Mouse (Mus musculus) limb, embryonic 13.5 days (tissue): ENCODE data around the gene Tma7. TPM values are rescaled to one million over a fixed set of nuclear protein-coding genes. Genes with fewer than 3 reads are reported as not detected.
A peak's percentile ranks its signal among the peaks of the same experiment; 100 is the strongest.

Experiments used
- ATAC-seq: fragments of 200-750 bp; cut with Nextera tagmentation; 2 replicates; pipeline ENCODE4 v1.8.0; 2017; ENCODE audit warnings: low read depth, moderate number of reproducible peaks, moderate TSS enrichment; ENCODE audit not compliant: low FRiP score
- H3K27ac ChIP-seq: fragments of 300-500 bp; sonication (generic); 2 replicates; pipeline ENCODE4 v1.5.1; 2015; ENCODE audit warnings: inconsistent platforms, mild to moderate bottlenecking, moderate library complexity
- H3K27me3 ChIP-seq: fragments of 300-500 bp; sonication (generic); 2 replicates; pipeline ENCODE4 v1.6.1; 2015; ENCODE audit warnings: mild to moderate bottlenecking, inconsistent platforms
- H3K36me3 ChIP-seq: fragments of 300-500 bp; sonication (generic); 2 replicates; pipeline ENCODE4 v1.6.1; 2015; ENCODE audit warnings: inconsistent platforms, mild to moderate bottlenecking, moderate library complexity
- H3K4me1 ChIP-seq: fragments of 300-500 bp; sonication (generic); 2 replicates; pipeline ENCODE4 v1.6.1; 2015; ENCODE audit warnings: inconsistent platforms
- H3K4me2 ChIP-seq: fragments of 300-500 bp; sonication (generic); replicated peaks from 2 replicates; pipeline ENCODE4 v1.6.1; 2015; ENCODE audit warnings: inconsistent platforms, mild to moderate bottlenecking, moderate library complexity
- H3K4me3 ChIP-seq: fragments of 300-500 bp; sonication (generic); 2 replicates; pipeline ENCODE4 v1.5.1; 2015; ENCODE audit warnings: moderate library complexity, mild to moderate bottlenecking, inconsistent platforms
- H3K9ac ChIP-seq: fragments of 300-500 bp; sonication (generic); 2 replicates; pipeline ENCODE4 v1.6.1; 2015; ENCODE audit warnings: mild to moderate bottlenecking, inconsistent platforms
- H3K9me3 ChIP-seq: fragments of 300-500 bp; sonication (generic); 2 replicates; pipeline ENCODE4 v1.6.1; 2016; ENCODE audit warnings: inconsistent platforms
- WGBS: fragments of 180-500 bp; shearing (Covaris S2); methylation state at CpG from one replicate; pipeline ENCODE4 v1.1.7; 2015; 5-methylcytosine and 5-hydroxymethylcytosine counted together
- polyA plus RNA-seq: library from polyadenylated mRNA; unstranded; fragments of >200 nt; fragmentation: Nextera tagmentation; extraction: Ambion mirVana; gene quantifications from 2 replicates; pipeline ENCODE4 v1.2.1, GENCODE M21; 2015

The Tma7 gene
- 711 TPM in 2 replicates for polyA plus RNA-seq

- Histone ChIP-seq H3K4me2 (peak within 1 kb of the TSS; percentile 85), H3K9me3 (no peaks in the 10 kb centered on the region), H3K4me1 (peaks cover 17% of the 10 kb centered on the region), H3K36me3 (peaks cover 25% of the 10 kb centered on the region), H3K4me3 (peak within 1 kb of the TSS; percentile 81), H3K9ac (peak within 1 kb of the TSS; percentile 91), H3K27me3 (no peaks in the 10 kb centered on the region), H3K27ac (peak within 1 kb of the TSS; percentile 48; the same call in 1 of the 2 replicates)
- ATAC-seq = peak; percentile 96
- under 1% methylated on average over 37 of the region's 37 CpGs for WGBS
Observed at GRCm38 (mm10) chr9:109082124-109082800, at the start of gene Tma7, which contains the start of gene Ccdc51. Tma7 (minus strand) TSS chr9:109082587. Ccdc51 (plus strand) TSS chr9:109082493.

- Histone ChIP-seq H3K36me3 (no peaks in the 10 kb centered on the region), H3K4me1 (no peaks in the 10 kb centered on the region), H3K27me3 (no peaks in the 10 kb centered on the region), H3K9me3 (no peaks in the 10 kb centered on the region), H3K4me2 (no peak overlapping the region), H3K9ac (no peak overlapping the region), H3K27ac (no peak overlapping the region), H3K4me3 (no peak overlapping the region)
- no peak for ATAC-seq
- WGBS = 81% methylated on average over 5 of the region's 5 CpGs
Observed at GRCm38 (mm10) chr9:109130076-109130475, 47.7 kb upstream of the Tma7 start.

- Histone ChIP-seq H3K4me3 (no peak overlapping the region), H3K36me3 (no peaks in the 10 kb centered on the region), H3K27ac (no peak overlapping the region), H3K9ac (no peak overlapping the region), H3K27me3 (no peaks in the 10 kb centered on the region), H3K4me1 (peaks cover 4% of the 10 kb centered on the region; the same call in 1 of the 2 replicates), H3K9me3 (no peaks in the 10 kb centered on the region), H3K4me2 (no peak overlapping the region)
- ATAC-seq = no peak
- 40% methylated on average over 3 of the region's 3 CpGs for WGBS
Observed at GRCm38 (mm10) chr9:109128211-109128610, 45.8 kb upstream of the Tma7 start.

- no peak overlapping the region for H3K4me2 ChIP-seq
- no peak for ATAC-seq
- H3K4me1 ChIP-seq = peaks cover 6% of the 10 kb centered on the region; the same call in 1 of the 2 replicates
- no peak overlapping the region for H3K27ac ChIP-seq
- no peak overlapping the region for H3K4me3 ChIP-seq
- no peaks in the 10 kb centered on the region for H3K9me3 ChIP-seq
- 83% methylated on average over 4 of the region's 4 CpGs for WGBS
- no peaks in the 10 kb centered on the region for H3K36me3 ChIP-seq
- no peak overlapping the region for H3K9ac ChIP-seq
- no peaks in the 10 kb centered on the region for H3K27me3 ChIP-seq
Observed at GRCm38 (mm10) chr9:109127076-109127475, 44.7 kb upstream of the Tma7 start.

- WGBS = 69% methylated on average over 3 of the region's 3 CpGs
- H3K4me3 ChIP-seq = no peak overlapping the region
Observed at GRCm38 (mm10) chr9:109125481-109125880, 43.1 kb upstream of the Tma7 start.

GRCm38 (mm10) chr9:109125043-109125442 is 42.7 kb upstream of the Tma7 start:
- ATAC-seq = no peak
- H3K4me1 ChIP-seq = peaks cover 6% of the 10 kb centered on the region; the same call in 1 of the 2 replicates
- WGBS = 76% methylated on average over 2 of the region's 2 CpGs

More at GRCm38 (mm10) chr9:109125481-109125880, 43.1 kb upstream of the Tma7 start:
- no peak overlapping the region for H3K9ac ChIP-seq
- H3K4me1 ChIP-seq = peaks cover 6% of the 10 kb centered on the region; the same call in 1 of the 2 replicates
- no peaks in the 10 kb centered on the region for H3K36me3 ChIP-seq
- ATAC-seq = no peak
- no peak overlapping the region for H3K4me2 ChIP-seq
- no peaks in the 10 kb centered on the region for H3K9me3 ChIP-seq
- no peaks in the 10 kb centered on the region for H3K27me3 ChIP-seq
- H3K27ac ChIP-seq = no peak overlapping the region

GRCm38 (mm10) chr9:109124164-109124563 is 41.8 kb upstream of the Tma7 start:
- Histone ChIP-seq H3K4me1 (peaks cover 6% of the 10 kb centered on the region; the same call in 1 of the 2 replicates), H3K4me2 (no peak overlapping the region), H3K9me3 (no peaks in the 10 kb centered on the region), H3K36me3 (peaks cover 8% of the 10 kb centered on the region), H3K9ac (no peak overlapping the region), H3K27me3 (no peaks in the 10 kb centered on the region), H3K27ac (no peak overlapping the region), H3K4me3 (no peak overlapping the region)
- no peak for ATAC-seq
- WGBS = 92% methylated on average over 3 of the region's 3 CpGs

More at GRCm38 (mm10) chr9:109125043-109125442, 42.7 kb upstream of the Tma7 start:
- Histone ChIP-seq H3K4me2 (no peak overlapping the region), H3K9me3 (no peaks in the 10 kb centered on the region), H3K4me3 (no peak overlapping the region), H3K9ac (no peak overlapping the region), H3K27me3 (no peaks in the 10 kb centered on the region), H3K27ac (no peak overlapping the region), H3K36me3 (no peaks in the 10 kb centered on the region)

- H3K36me3 ChIP-seq = peaks cover 17% of the 10 kb centered on the region
- no peaks in the 10 kb centered on the region for H3K9me3 ChIP-seq
- WGBS = 37% methylated on average over 6 of the region's 6 CpGs
- no peak overlapping the region; the same call in 1 of the 2 replicates for H3K9ac ChIP-seq
- no peaks in the 10 kb centered on the region for H3K27me3 ChIP-seq
- H3K4me3 ChIP-seq = no peak overlapping the region
- ATAC-seq = no peak
- H3K27ac ChIP-seq = no peak overlapping the region
- H3K4me2 ChIP-seq = no peak overlapping the region
- peaks cover 6% of the 10 kb centered on the region; the same call in 1 of the 2 replicates for H3K4me1 ChIP-seq
Observed at GRCm38 (mm10) chr9:109123266-109123665, 40.9 kb upstream of the Tma7 start.

- WGBS = 47% methylated on average over 2 of the region's 2 CpGs
- Histone ChIP-seq H3K9me3 (no peaks in the 10 kb centered on the region), H3K4me2 (no peak overlapping the region), H3K4me3 (no peak overlapping the region), H3K36me3 (peaks cover 24% of the 10 kb centered on the region), H3K4me1 (peaks cover 6% of the 10 kb centered on the region; the same call in 1 of the 2 replicates), H3K27me3 (no peaks in the 10 kb centered on the region), H3K27ac (no peak overlapping the region), H3K9ac (no peak overlapping the region)
- no peak for ATAC-seq
Observed at GRCm38 (mm10) chr9:109122553-109123085, 40.2 kb upstream of the Tma7 start.

GRCm38 (mm10) chr9:109120956-109121355 is 38.6 kb upstream of the Tma7 start:
- H3K9me3 ChIP-seq = no peaks in the 10 kb centered on the region

GRCm38 (mm10) chr9:109119571-109119970 is 37.2 kb upstream of the Tma7 start:
- no peak overlapping the region for H3K27ac ChIP-seq
- WGBS = 86% methylated on average over 9 of the region's 9 CpGs
- peaks cover 54% of the 10 kb centered on the region for H3K36me3 ChIP-seq

More at GRCm38 (mm10) chr9:109120956-109121355, 38.6 kb upstream of the Tma7 start:
- H3K27ac ChIP-seq = no peak overlapping the region
- H3K4me2 ChIP-seq = no peak overlapping the region
- peaks cover 40% of the 10 kb centered on the region for H3K36me3 ChIP-seq
- 0 out of 2 replicates have a peak overlapping the region, but pooled peaks have one; percentile 15 for H3K9ac ChIP-seq
- no peak overlapping the region for H3K4me3 ChIP-seq
- no peaks in the 10 kb centered on the region for H3K27me3 ChIP-seq
- H3K4me1 ChIP-seq = peaks cover 6% of the 10 kb centered on the region; the same call in 1 of the 2 replicates
- WGBS = 88% methylated on average over 6 of the region's 6 CpGs
- no peak for ATAC-seq

GRCm38 (mm10) chr9:109118106-109118505 is 35.7 kb upstream of the Tma7 start:
- Histone ChIP-seq H3K36me3 (peaks cover 69% of the 10 kb centered on the region), H3K4me3 (no peak overlapping the region), H3K27ac (no peak overlapping the region), H3K4me2 (no peak overlapping the region), H3K9ac (no peak overlapping the region), H3K4me1 (peaks cover under 1% of the 10 kb centered on the region; the same call in 1 of the 2 replicates), H3K9me3 (no peaks in the 10 kb centered on the region), H3K27me3 (no peaks in the 10 kb centered on the region)
- 89% methylated on average over 4 of the region's 4 CpGs for WGBS
- no peak for ATAC-seq

More at GRCm38 (mm10) chr9:109119571-109119970, 37.2 kb upstream of the Tma7 start:
- Histone ChIP-seq H3K4me3 (no peak overlapping the region), H3K27me3 (no peaks in the 10 kb centered on the region), H3K9ac (no peak overlapping the region), H3K9me3 (no peaks in the 10 kb centered on the region), H3K4me1 (peaks cover 6% of the 10 kb centered on the region; the same call in 1 of the 2 replicates), H3K4me2 (no peak overlapping the region)
- ATAC-seq = no peak
